Mouse (Mus musculus) neural tube, embryonic 11.5 days (tissue): ENCODE data around the gene Lamp1. TPM values are rescaled to one million over a fixed set of nuclear protein-coding genes. Genes with fewer than 3 reads are reported as not detected.

ENCODE experiments used
- ATAC-seq: fragments of 200-750 bp; cut with Nextera tagmentation; 2 replicates; pipeline ENCODE4 v1.8.0; 2017; ENCODE audit warnings: moderate number of reproducible peaks, mild to moderate bottlenecking, moderate TSS enrichment, moderate library complexity; ENCODE audit not compliant: insufficient read depth, low FRiP score, low TSS enrichment
- DNase-seq: peaks from one replicate; pipeline ENCODE4 v3.0.0-alpha.2; 2015; ENCODE audit warnings: low spot score
- H3K27ac ChIP-seq: fragments of 300-500 bp; sonication (generic); 2 replicates; pipeline ENCODE4 v1.5.1; 2014; ENCODE audit warnings: low read depth, mild to moderate bottlenecking, low read length
- H3K27me3 ChIP-seq: fragments of 300-500 bp; sonication (generic); 2 replicates; pipeline ENCODE4 v1.6.1; 2014; ENCODE audit warnings: mild to moderate bottlenecking, low read length, mixed read lengths; ENCODE audit not compliant: control insufficient read depth, insufficient read depth
- H3K36me3 ChIP-seq: fragments of 300-500 bp; sonication (generic); 2 replicates; pipeline ENCODE4 v1.6.1; 2014; ENCODE audit warnings: mild to moderate bottlenecking, low read length, moderate library complexity, mixed read lengths; ENCODE audit not compliant: control insufficient read depth, insufficient read depth
- H3K4me1 ChIP-seq: fragments of 300-500 bp; sonication (generic); 2 replicates; pipeline ENCODE4 v1.6.1; 2014; ENCODE audit warnings: low read length, mixed read lengths; ENCODE audit not compliant: control insufficient read depth, insufficient read depth
- H3K4me2 ChIP-seq: fragments of 300-500 bp; sonication (generic); 2 replicates; pipeline ENCODE4 v1.6.1; 2014; ENCODE audit warnings: low read depth, mild to moderate bottlenecking, moderate library complexity
- H3K4me3 ChIP-seq: fragments of 300-500 bp; sonication (generic); 2 replicates; pipeline ENCODE4 v1.5.1; 2014; ENCODE audit warnings: low read depth, low read length
- H3K9ac ChIP-seq: fragments of 300-500 bp; sonication (generic); 2 replicates; pipeline ENCODE4 v1.6.1; 2014; ENCODE audit warnings: mild to moderate bottlenecking, low read length
- H3K9me3 ChIP-seq: fragments of 300-500 bp; sonication (generic); 2 replicates; pipeline ENCODE4 v1.6.1; 2016; ENCODE audit warnings: low read length; ENCODE audit not compliant: control insufficient read depth
- WGBS: fragments of 180-500 bp; shearing (Covaris S2); extraction: QIAGEN DNeasy Blood & Tissue Kit; methylation state at CpG from one replicate; pipeline ENCODE4 v1.1.7; 2014; 5-methylcytosine and 5-hydroxymethylcytosine counted together
- polyA plus RNA-seq: library from polyadenylated mRNA; unstranded; fragments of >200 nt; fragmentation: Nextera tagmentation; extraction: Ambion mirVana; gene quantifications from 2 replicates; pipeline ENCODE4 v1.2.1, GENCODE M21; 2014

Gene Lamp1
- polyA plus RNA-seq, 1 experiment from 2014 or later = 279 TPM

DNA sequence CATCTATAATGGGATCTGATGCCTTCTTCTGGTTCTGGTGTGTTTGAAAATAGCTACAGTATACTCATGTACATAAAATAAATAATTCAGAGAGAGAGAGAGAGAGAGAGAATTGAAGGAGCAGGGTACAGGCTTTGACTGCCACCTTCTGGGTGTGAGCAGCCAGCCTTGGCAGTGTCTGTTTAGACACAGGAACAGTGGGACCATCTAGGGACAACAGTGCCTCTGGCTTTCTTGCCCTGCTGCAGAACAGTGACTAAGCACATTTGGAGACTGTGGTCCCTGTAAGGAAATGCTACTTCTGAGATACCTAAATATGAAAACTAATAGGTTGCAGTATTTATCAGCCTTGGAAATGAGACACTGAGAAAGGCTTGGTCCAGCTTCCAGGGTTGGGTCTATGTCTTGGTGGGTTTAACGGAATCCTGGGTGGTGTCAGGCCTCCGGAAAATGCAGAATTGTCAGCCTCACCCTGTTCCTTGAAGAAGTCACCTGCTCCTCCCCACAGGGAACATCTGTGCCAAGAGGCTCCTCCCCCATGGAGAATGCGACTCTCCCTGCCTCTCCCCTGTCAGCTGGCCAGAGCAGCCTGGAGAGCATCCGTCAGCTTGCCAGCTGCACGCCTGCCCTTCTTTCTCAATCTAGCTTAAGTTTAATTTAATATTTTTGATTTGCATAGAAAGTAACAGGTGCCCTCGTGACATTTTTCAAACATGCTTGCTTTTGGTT, 49.8 kb downstream of the Lamp1 start:
- H3K9ac ChIP-seq = no peak overlapping the region
- WGBS = 52% methylated on average over 6 of the region's 6 CpGs
- DNase-seq (no peak), ATAC-seq (no peak)
- H3K4me3 ChIP-seq = no peak overlapping the region
- H3K27ac ChIP-seq = no peak overlapping the region
- H3K9me3 ChIP-seq = no peaks in the 10 kb centered on the region
- 0 out of 2 replicates have a peak, but pooled peaks cover 5% of the 10 kb centered on the region for H3K4me1 ChIP-seq
- H3K4me2 ChIP-seq = no peak overlapping the region
- H3K36me3 ChIP-seq = no peaks in the 10 kb centered on the region
- no peaks in the 10 kb centered on the region for H3K27me3 ChIP-seq

DNA sequence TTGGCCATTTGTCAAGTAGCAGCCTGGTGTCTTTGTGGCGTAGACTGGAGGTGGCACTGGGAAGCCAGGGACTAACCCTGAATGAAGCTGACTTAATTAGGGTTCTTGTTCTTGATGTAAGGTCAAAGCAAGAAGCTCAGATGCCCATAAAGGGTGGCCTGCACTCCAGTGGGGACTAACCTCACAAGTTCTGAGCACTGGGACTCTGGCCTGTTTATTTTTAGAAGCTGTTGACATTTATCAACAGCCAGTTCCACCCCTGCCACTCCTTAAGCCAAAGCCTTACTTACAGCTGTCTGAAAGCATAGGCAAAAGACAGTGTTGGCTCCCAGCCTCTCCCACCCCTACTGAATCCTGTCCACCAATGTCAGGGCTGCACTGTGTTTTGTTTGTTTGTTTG, 50.8 kb downstream of the Lamp1 start:
- Histone ChIP-seq H3K4me1 (0 out of 2 replicates have a peak, but pooled peaks cover 5% of the 10 kb centered on the region), H3K4me2 (no peak overlapping the region), H3K27ac (no peak overlapping the region), H3K9me3 (no peaks in the 10 kb centered on the region), H3K27me3 (no peaks in the 10 kb centered on the region), H3K36me3 (no peaks in the 10 kb centered on the region), H3K4me3 (no peak overlapping the region), H3K9ac (no peak overlapping the region)
- DNase-seq = no peak
- WGBS = 49% methylated on average over 1 of the region's 1 CpGs
- no peak for ATAC-seq

DNA sequence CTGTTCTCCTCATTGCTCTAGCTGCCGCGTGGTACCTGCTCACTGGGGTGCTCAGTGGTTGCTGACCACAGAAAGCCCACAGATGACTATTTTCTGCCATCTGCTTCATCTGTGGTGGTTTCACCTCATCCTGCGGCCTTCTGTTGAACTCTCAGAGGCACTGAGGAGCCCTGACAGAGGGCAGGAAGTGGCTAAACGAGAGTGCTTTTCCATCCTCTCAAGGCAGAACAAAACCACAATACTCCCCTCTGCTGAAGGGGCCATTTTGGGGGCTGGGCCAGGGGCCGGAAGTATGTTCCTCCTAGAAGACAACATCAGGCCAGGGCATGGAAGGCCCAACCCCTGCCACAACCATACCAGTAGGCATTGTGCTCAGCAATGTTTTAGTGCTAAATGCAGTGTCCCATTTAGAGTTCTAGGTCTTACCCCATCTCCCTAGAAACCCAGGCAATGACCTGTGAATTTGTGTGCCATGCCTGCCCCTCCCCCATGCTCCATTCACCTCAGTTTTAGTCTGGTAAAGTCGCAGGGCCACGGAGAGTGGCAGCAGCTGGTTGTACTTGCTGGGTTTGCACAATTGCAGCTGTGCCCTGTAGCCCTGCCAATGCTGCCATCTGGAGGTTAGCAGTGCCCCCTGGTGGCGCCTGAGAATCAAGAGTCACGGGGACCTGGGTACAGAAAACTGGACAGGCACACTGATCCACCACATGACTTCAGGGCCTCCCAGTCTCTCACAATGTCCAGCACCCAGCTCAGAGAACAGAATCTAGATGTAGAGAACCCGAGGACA, 54.7 kb downstream of the Lamp1 start:
- peak; percentile 50; the same call in 1 of the 2 replicates for ATAC-seq
- Histone ChIP-seq H3K9ac (no peak overlapping the region), H3K4me2 (no peak overlapping the region), H3K36me3 (no peaks in the 10 kb centered on the region), H3K27ac (no peak overlapping the region), H3K9me3 (no peaks in the 10 kb centered on the region), H3K4me3 (no peak overlapping the region), H3K4me1 (0 out of 2 replicates have a peak, but pooled peaks cover 5% of the 10 kb centered on the region), H3K27me3 (no peaks in the 10 kb centered on the region)
- DNase-seq = peak; percentile 87
- WGBS = 20% methylated on average over 10 of the region's 10 CpGs

DNA sequence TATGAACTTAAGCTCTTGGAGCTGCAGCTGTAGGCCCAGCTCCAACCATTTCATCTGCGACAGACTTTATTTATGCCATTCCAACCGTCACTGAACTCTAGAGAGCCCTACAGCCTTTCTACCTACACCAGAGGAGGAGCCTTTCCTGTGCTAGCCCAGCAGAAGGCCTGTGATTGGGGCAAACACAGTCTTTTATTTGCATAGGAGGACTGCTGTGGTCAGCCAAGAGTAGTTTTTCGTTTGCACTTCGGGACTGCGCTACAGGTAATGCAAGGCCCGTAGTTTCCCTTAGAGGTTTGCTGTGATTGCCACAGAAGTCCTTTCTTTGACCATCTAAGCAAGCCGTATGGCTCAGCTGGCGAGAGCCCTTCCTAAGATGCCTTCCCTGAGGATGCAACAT, 57.4 kb downstream of the Lamp1 start:
- DNase-seq (no peak), ATAC-seq (no peak)
- H3K4me3 ChIP-seq = no peak overlapping the region
- 67% methylated on average over 8 of the region's 8 CpGs for WGBS
- H3K36me3 ChIP-seq = no peaks in the 10 kb centered on the region
- no peak overlapping the region for H3K27ac ChIP-seq
- 0 out of 2 replicates have a peak, but pooled peaks cover 5% of the 10 kb centered on the region for H3K4me1 ChIP-seq
- H3K27me3 ChIP-seq = no peaks in the 10 kb centered on the region
- H3K9ac ChIP-seq = no peak overlapping the region
- H3K9me3 ChIP-seq = no peaks in the 10 kb centered on the region
- no peak overlapping the region for H3K4me2 ChIP-seq

DNA sequence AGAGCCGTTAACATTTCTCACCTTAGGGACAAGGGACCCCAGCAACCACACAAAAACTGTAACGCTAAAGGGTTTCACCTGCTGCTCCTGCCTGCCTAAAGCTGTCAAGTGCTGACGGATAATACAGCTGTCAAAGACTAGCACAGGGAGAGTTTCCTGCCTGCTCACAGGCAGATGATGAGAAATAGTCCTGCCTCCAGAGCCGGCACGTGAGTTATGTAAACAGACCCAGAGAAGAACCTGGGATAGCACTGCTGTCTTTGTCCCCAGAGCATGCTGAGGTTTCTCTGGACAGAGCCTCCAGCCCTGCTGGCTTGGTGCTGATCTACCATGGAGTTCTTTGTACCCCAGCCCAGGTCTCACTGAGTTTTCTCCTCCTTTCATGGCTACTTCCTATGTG, 58.1 kb downstream of the Lamp1 start:
- no peak for ATAC-seq
- WGBS = 30% methylated on average over 5 of the region's 5 CpGs

DNA sequence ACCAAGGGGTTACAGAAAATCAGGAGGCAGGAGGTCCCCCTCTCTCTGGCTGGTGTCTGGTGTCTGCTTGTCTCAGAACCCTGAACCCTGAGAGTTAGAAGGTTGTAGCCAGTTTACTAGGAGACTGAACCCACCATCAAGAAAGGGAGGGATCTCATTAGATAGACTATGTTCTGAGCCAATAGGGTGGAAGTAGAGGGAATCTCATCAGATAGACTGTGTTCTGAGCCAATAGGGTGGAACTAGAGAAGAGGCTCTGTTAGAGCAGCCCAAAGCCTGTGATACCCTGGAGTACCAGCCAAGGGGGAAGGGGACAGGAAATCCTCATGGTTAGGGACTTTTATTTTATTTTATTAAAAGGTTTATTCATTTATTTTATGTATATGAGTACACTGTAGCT, 59.0 kb downstream of the Lamp1 start:
- H3K4me3 ChIP-seq = no peak overlapping the region
- H3K4me1 ChIP-seq = 0 out of 2 replicates have a peak, but pooled peaks cover 5% of the 10 kb centered on the region
- ATAC-seq (no peak), DNase-seq (no peak)
- no peaks in the 10 kb centered on the region for H3K36me3 ChIP-seq
- no peaks in the 10 kb centered on the region for H3K9me3 ChIP-seq
- no peaks in the 10 kb centered on the region for H3K27me3 ChIP-seq
- no peak overlapping the region for H3K27ac ChIP-seq
- no peak overlapping the region for H3K4me2 ChIP-seq
- H3K9ac ChIP-seq = no peak overlapping the region

More for the DNA sequence above, 58.1 kb downstream of the Lamp1 start:
- Histone ChIP-seq H3K4me1 (0 out of 2 replicates have a peak, but pooled peaks cover 5% of the 10 kb centered on the region), H3K27me3 (no peaks in the 10 kb centered on the region), H3K4me2 (no peak overlapping the region), H3K9ac (no peak overlapping the region), H3K9me3 (no peaks in the 10 kb centered on the region), H3K36me3 (no peaks in the 10 kb centered on the region), H3K27ac (no peak overlapping the region), H3K4me3 (no peak overlapping the region)
- DNase-seq = no peak

DNA sequence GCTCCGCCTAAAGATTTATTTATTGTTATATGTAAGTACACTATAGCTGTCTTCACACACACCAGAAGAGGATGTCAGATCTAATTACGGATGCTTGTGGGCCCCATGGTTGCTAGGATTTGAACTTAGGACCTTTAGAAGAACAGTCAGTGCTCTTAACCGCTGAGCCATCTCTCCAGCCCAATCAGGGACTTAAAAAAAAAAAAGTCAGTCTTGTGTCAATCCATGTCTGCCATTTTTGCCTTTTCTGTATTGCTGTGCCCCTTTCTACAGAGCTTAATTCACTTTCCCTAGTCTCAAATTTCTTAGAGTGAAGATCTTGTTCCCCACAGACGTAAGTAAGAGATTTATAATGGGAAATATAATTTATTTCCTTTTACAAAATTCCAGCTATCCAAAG, 59.5 kb downstream of the Lamp1 start:
- Histone ChIP-seq H3K9me3 (no peaks in the 10 kb centered on the region), H3K27me3 (no peaks in the 10 kb centered on the region)
- 82% methylated on average over 4 of the region's 4 CpGs for WGBS

DNA sequence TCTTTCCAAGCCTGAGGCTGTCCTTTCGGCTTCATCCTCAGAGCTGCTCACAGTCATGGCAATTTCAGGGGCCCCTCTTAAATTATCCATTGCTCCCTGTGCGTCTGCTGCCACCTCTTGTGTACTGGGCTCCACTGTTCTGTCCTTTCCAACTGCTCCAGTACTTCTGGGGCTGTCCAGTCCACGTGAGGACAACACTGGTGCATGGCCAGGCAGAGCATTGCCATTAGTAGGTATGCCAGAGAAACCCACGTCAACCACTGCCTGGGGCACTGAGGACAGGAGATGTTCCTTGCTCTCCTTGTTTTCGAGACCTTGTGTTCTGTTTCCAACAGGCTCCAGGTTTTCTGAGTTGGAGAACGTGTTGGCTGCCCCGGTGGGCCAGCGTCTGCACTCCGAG, 65.5 kb downstream of the Lamp1 start:
- Histone ChIP-seq H3K9me3 (no peaks in the 10 kb centered on the region), H3K27ac (no peak overlapping the region), H3K4me3 (no peak overlapping the region), H3K4me1 (no peaks in the 10 kb centered on the region), H3K36me3 (no peaks in the 10 kb centered on the region), H3K9ac (no peak overlapping the region), H3K27me3 (no peaks in the 10 kb centered on the region), H3K4me2 (no peak overlapping the region)
- ATAC-seq (no peak), DNase-seq (no peak)
- WGBS = 89% methylated on average over 9 of the region's 9 CpGs

More for the DNA sequence above, 59.5 kb downstream of the Lamp1 start:
- DNase-seq (no peak), ATAC-seq (no peak)
- no peak overlapping the region for H3K9ac ChIP-seq
- no peak overlapping the region for H3K27ac ChIP-seq
- no peaks in the 10 kb centered on the region for H3K36me3 ChIP-seq
- no peak overlapping the region for H3K4me3 ChIP-seq
- 0 out of 2 replicates have a peak, but pooled peaks cover 2% of the 10 kb centered on the region for H3K4me1 ChIP-seq
- H3K4me2 ChIP-seq = no peak overlapping the region
